Mouse (Mus musculus) stomach, embryonic 16.5 days (tissue): Measurements from ENCODE around the gene Rufy1. TPM values are rescaled to one million over a fixed set of nuclear protein-coding genes. Genes with fewer than 3 reads are reported as not detected.

Experiments
- ATAC-seq: fragments of 200-750 bp; cut with Nextera tagmentation; 2 replicates; pipeline ENCODE4 v1.8.0; 2017; ENCODE audit warnings: moderate number of reproducible peaks, moderate TSS enrichment; ENCODE audit not compliant: insufficient read depth, low FRiP score
- H3K27ac ChIP-seq: fragments of 300-500 bp; sonication (generic); 2 replicates; pipeline ENCODE4 v1.5.1; 2014; ENCODE audit warnings: low read length
- H3K27me3 ChIP-seq: fragments of 300-500 bp; sonication (generic); 2 replicates; pipeline ENCODE4 v1.6.1; 2014; ENCODE audit warnings: low read length, control low read depth, mixed read lengths; ENCODE audit not compliant: control insufficient read depth, insufficient read depth
- H3K36me3 ChIP-seq: fragments of 300-500 bp; sonication (generic); 2 replicates; pipeline ENCODE4 v1.6.1; 2014; ENCODE audit warnings: low read length; ENCODE audit not compliant: control insufficient read depth, insufficient read depth
- H3K4me1 ChIP-seq: fragments of 300-500 bp; sonication (generic); 2 replicates; pipeline ENCODE4 v1.6.1; 2014; ENCODE audit warnings: low read length, control low read depth, mixed read lengths; ENCODE audit not compliant: control insufficient read depth, insufficient read depth
- H3K4me2 ChIP-seq: fragments of 300-500 bp; sonication (generic); 2 replicates; pipeline ENCODE4 v1.6.1; 2014; ENCODE audit warnings: low read depth, low read length, mixed read lengths
- H3K4me3 ChIP-seq: fragments of 300-500 bp; sonication (generic); replicated peaks from 2 replicates; pipeline ENCODE4 v1.5.1; 2014; ENCODE audit warnings: mild to moderate bottlenecking, low read length
- H3K9ac ChIP-seq: fragments of 300-500 bp; sonication (generic); 2 replicates; pipeline ENCODE4 v1.6.1; 2014; ENCODE audit warnings: low read length
- H3K9me3 ChIP-seq: fragments of 300-500 bp; sonication (generic); replicated peaks from 2 replicates; pipeline ENCODE4 v1.6.1; 2016; ENCODE audit warnings: low read length, control low read depth; ENCODE audit not compliant: control insufficient read depth
- WGBS: fragments of 180-500 bp; shearing (Covaris S2); extraction: QIAGEN DNeasy Blood & Tissue Kit; methylation state at CpG from one replicate; pipeline ENCODE4 v1.1.7; 2014; 5-methylcytosine and 5-hydroxymethylcytosine counted together
- microRNA counts: library from miRNA; unstranded; fragments of <30 nt; microRNA quantifications from one replicate; lab custom pipeline; 2016
- microRNA-seq: library from miRNA; unstranded; fragments of <30 nt; microRNA quantifications from one replicate; pipeline ENCODE4, GENCODE M21; 2016
- polyA plus RNA-seq: library from polyadenylated mRNA; unstranded; fragments of >200 nt; fragmentation: Nextera tagmentation; extraction: Ambion mirVana; gene quantifications from 2 replicates; pipeline ENCODE4 v1.2.1, GENCODE M21; 2015

Rufy1 gene
- polyA plus RNA-seq, 1 experiment from 2014 or later = 19.5 TPM

DNA sequence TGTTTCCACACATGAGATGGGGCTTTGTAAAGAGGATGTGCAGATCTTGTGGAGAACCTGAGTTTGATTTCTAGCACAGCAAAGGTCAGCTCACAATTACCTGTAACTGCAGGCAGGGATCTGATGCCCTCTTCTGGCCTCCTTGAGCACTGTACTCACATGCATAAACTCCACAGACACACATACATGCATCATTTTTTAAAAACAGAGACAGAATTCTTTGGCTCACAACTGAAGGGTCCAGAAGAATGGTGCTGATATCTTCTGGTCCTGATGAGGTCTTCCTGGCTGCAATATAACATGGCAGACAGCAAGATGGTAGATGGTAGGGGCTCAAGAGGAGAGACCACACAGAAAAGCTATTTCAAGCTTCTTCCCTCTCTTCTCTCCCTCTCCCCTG lies 76.8 kb downstream of the Rufy1 start, which contains the start of gene Cby3:
Gene Cby3 (plus strand): TSS at position 301 of the 400 bp plus-strand sequence.
- H3K9me3 ChIP-seq = no peaks in the 10 kb centered on the region
- H3K4me1 ChIP-seq = no peaks in the 10 kb centered on the region
- H3K36me3 ChIP-seq = no peaks in the 10 kb centered on the region
- no peak within 1 kb of the TSS for H3K4me3 ChIP-seq
- no peak within 1 kb of the TSS for H3K4me2 ChIP-seq
- no peak within 1 kb of the TSS for H3K27ac ChIP-seq
- no peaks in the 10 kb centered on the region; the same call in 1 of the 2 replicates for H3K27me3 ChIP-seq
- H3K9ac ChIP-seq = no peak within 1 kb of the TSS
- ATAC-seq = no peak

DNA sequence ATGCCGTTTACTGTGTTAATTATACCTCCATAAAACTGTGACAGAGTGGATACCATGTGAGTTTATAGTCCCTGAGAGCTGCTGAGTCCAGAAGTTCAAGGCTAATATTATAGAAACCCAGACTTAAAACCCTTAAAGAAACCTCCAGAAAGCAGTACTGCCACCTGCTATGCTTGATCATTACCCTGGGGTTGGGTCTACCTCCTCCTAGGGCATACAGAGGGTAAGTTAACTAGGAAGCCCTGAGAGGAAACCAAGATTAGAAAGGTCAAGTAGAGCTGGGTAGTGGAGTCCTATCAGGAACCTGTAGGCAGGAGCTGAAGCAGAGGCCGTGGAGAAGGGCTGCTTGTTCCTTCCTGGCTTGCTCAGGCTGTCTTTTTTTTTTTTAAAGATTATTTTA lies 78.7 kb downstream of the Rufy1 start:
- H3K4me1 ChIP-seq = no peaks in the 10 kb centered on the region
- H3K27ac ChIP-seq = no peak overlapping the region
- H3K4me3 ChIP-seq = no peak overlapping the region
- H3K36me3 ChIP-seq = no peaks in the 10 kb centered on the region
- H3K9me3 ChIP-seq = no peaks in the 10 kb centered on the region
- H3K27me3 ChIP-seq = no peaks in the 10 kb centered on the region
- no peak overlapping the region for H3K9ac ChIP-seq
- WGBS = 76% methylated on average over 2 of the region's 2 CpGs
- no peak for ATAC-seq
- no peak overlapping the region for H3K4me2 ChIP-seq

DNA sequence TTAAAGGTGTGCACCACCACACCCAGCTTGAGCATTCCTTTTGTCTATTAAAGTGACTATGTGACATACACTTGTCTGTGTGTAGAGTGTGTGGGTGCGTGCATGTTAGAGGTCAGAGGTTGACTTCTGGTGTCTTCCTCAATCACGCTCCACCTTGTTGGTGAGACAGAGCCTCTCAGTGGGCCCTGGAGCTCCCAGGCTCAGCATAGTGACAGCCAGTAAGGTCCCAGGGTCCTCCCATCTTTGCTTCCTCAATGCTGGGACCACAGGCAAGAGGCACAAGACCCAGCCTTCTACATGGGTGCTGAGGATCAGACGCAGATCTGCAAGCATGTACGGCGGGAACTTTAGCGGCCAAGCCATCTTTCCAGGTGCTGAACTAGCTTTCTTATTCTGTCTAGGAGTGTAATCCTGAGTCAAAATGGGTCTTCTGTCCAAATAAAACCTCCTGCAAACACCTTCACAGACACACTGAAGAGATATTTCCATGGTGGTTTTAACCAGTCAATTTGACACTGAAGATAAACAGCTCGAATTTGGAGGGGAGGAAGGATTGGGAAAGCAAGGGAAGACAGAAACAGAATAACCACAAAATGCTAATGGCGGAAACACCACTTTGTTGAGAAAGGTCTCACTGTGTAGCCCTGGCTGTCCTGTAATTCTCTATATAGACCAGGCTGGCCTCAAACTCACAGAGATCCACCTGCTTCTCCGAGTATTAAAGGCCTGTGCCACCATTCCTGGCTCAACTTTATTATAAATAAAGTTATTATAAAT lies 84.5 kb downstream of the Rufy1 start:
- H3K9me3 ChIP-seq = no peaks in the 10 kb centered on the region
- H3K36me3 ChIP-seq = no peaks in the 10 kb centered on the region
- no peak overlapping the region for H3K4me3 ChIP-seq
- H3K4me1 ChIP-seq = no peaks in the 10 kb centered on the region
- no peak overlapping the region for H3K9ac ChIP-seq
- WGBS = 89% methylated on average over 9 of the region's 9 CpGs
- no peak overlapping the region for H3K27ac ChIP-seq
- no peaks in the 10 kb centered on the region for H3K27me3 ChIP-seq
- no peak overlapping the region for H3K4me2 ChIP-seq
- ATAC-seq = no peak

DNA sequence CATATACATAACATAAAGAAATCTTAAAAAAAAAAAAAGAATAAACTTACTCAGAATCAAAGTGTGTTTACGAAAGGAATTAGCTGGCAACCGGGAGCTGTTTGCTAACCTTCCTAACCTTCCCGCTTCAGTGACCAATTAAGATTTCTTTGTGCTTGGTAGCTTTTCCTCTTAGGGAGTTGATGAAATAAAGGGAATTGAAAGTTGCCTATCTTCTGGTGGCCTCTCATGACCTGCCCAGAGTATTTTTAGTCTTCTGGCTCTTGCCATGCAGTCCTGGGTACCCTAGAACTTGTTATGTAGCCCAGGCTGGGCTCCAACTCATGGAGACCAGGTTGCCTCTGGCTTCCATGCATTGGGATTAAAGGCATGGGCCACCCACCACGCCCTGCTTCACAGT lies 85.4 kb downstream of the Rufy1 start:
- no peak overlapping the region for H3K4me3 ChIP-seq
- no peak overlapping the region for H3K9ac ChIP-seq
- no peak overlapping the region for H3K4me2 ChIP-seq
- ATAC-seq = no peak
- H3K27ac ChIP-seq = no peak overlapping the region
- H3K36me3 ChIP-seq = no peaks in the 10 kb centered on the region
- 64% methylated on average over 4 of the region's 4 CpGs for WGBS
- no peaks in the 10 kb centered on the region for H3K4me1 ChIP-seq
- no peaks in the 10 kb centered on the region for H3K9me3 ChIP-seq
- H3K27me3 ChIP-seq = no peaks in the 10 kb centered on the region

MicroRNAs encoded within 50 kb of the gene (microRNA counts, 519-probe panel; counts per million panel counts)
- 2,367 counts per million, percentile 51 among the panel's probes with 10 or more counts for microRNA mmu-miR-804 (lab: Ali Mortazavi, UCI)

Small RNA genes within 50 kb of the gene (microRNA-seq; reads per million reads assigned to microRNA genes)
- gene Mir804 = not detected

Other genes starting within 250 kb of the Rufy1 start
- 202 and 225 TPM in 2 replicates for gene Sqstm1, start 220.3 kb downstream of the Rufy1 start, polyA plus RNA-seq
- gene Mgat4b, start 220.2 kb downstream of the Rufy1 start, polyA plus RNA-seq = 5.6 and 5.9 TPM in 2 replicates
- gene Ltc4s, start 192.5 kb downstream of the Rufy1 start, polyA plus RNA-seq = 3.5 and 5.9 TPM in 2 replicates
- 4.1 and 4.7 TPM in 2 replicates for gene Maml1, start 138.8 kb downstream of the Rufy1 start, polyA plus RNA-seq
- gene Canx, start 105.5 kb downstream of the Rufy1 start, polyA plus RNA-seq = 341 and 342 TPM in 2 replicates
- gene Cby3, start 76.7 kb downstream of the Rufy1 start, polyA plus RNA-seq = 0.19 and 0.46 TPM in 2 replicates
- 346 and 352 TPM in 2 replicates for gene Hnrnph1, start 54.1 kb downstream of the Rufy1 start, polyA plus RNA-seq
- 13.3 and 14.2 TPM in 2 replicates for gene Adamts2, start 171.0 kb upstream of the Rufy1 start, polyA plus RNA-seq